Mouse (Mus musculus) MEL (cell line): ENCODE results near the gene Smyd5. TPM values are rescaled to one million over a fixed set of nuclear protein-coding genes. Genes with fewer than 3 reads are reported as not detected.
"Not testable (repeated sequence)": the region's sequence is repeated elsewhere in the genome, so short reads cannot be mapped to it uniquely, and the experiment has no call there.

Experiments
- DNase-seq: peaks from one replicate; pipeline ENCODE4 v3.0.0; 2011; ENCODE audit warnings: low read depth, low spot score
- H3K27ac ChIP-seq: 2 replicates; pipeline ENCODE4 v1.5.1; 2012; ENCODE audit warnings: low read depth, mild to moderate bottlenecking, control low read depth, low read length, moderate library complexity; ENCODE audit not compliant: control insufficient read depth
- H3K27me3 ChIP-seq, 2 experiments: fragments of 150-350 bp in 1 of 2; sonication (generic) in 1 of 2; 2 replicates each; pipeline ENCODE4 v1.6.1; 2012; ENCODE audit warnings: low read length in 2 of 2, mild to moderate bottlenecking in 2 of 2, improper control_type of control experiment in 1 of 2, moderate library complexity in 1 of 2; ENCODE audit not compliant: insufficient read depth in 2 of 2, control insufficient read depth in 1 of 2
- H3K36me3 ChIP-seq, 2 experiments: 2 replicates each; pipeline ENCODE4 v1.6.1; 2012 to 2014; ENCODE audit warnings: low read length in 2 of 2, improper control_type of control experiment in 1 of 2, inconsistent platforms in 1 of 2, mild to moderate bottlenecking in 1 of 2; ENCODE audit not compliant: insufficient read depth in 2 of 2, control insufficient read depth in 1 of 2
- H3K4me1 ChIP-seq, 2 experiments: fragments of 150-350 bp in 1 of 2; sonication (generic) in 1 of 2; 2 replicates each; pipeline ENCODE4 v1.6.1; 2012; ENCODE audit warnings: low read length in 2 of 2, improper control_type of control experiment in 1 of 2, mild to moderate bottlenecking in 1 of 2; ENCODE audit not compliant: insufficient read depth in 2 of 2, control insufficient read depth in 1 of 2
- H3K4me3 ChIP-seq, 2 experiments: fragments of 150-350 bp in 1 of 2; sonication (generic) in 1 of 2; 2 replicates each; pipeline ENCODE4 v1.5.1; 2012; ENCODE audit warnings: low read depth in 2 of 2, low read length in 2 of 2, mild to moderate bottlenecking in 2 of 2, moderate library complexity in 2 of 2, control low read depth in 1 of 2, improper control_type of control experiment in 1 of 2; ENCODE audit not compliant: control insufficient read depth in 1 of 2, insufficient read depth in 1 of 2
- H3K79me2 ChIP-seq: 2 replicates; pipeline ENCODE4 v1.6.1; 2012; ENCODE audit warnings: mild to moderate bottlenecking, low read length, moderate library complexity; ENCODE audit not compliant: control insufficient read depth, poor library complexity, insufficient read depth
- H3K9ac ChIP-seq: 2 replicates; pipeline ENCODE4 v1.6.1; 2012; ENCODE audit warnings: low read depth, mild to moderate bottlenecking, control low read depth, low read length, moderate library complexity; ENCODE audit not compliant: control insufficient read depth, poor library complexity, severe bottlenecking
- H3K9me3 ChIP-seq: fragments of 150-350 bp; sonication (generic); replicated peaks from 2 replicates; pipeline ENCODE4 v1.6.1; 2012; ENCODE audit warnings: mild to moderate bottlenecking, low read length, improper control_type of control experiment, moderate library complexity; ENCODE audit not compliant: insufficient read depth
- CHD1 ChIP-seq: IDR thresholded peaks from 2 replicates; pipeline ENCODE4 v1.6.1; 2012; ENCODE audit warnings: low read depth, mild to moderate bottlenecking, inconsistent platforms, low read length, improper control_type of control experiment
- CHD2 ChIP-seq: IDR thresholded peaks from 2 replicates; pipeline ENCODE4 v1.6.1; 2011; ENCODE audit warnings: low read length, improper control_type of control experiment
- CTCF ChIP-seq, 3 experiments: IDR thresholded peaks in 2 of 3; conservative IDR thresholded peaks in 1 of 3; 2 replicates each; pipeline ENCODE4 v1.5.1; 2011 to 2012; ENCODE audit warnings: low read length in 3 of 3, low read depth in 2 of 3, mild to moderate bottlenecking in 2 of 3, improper control_type of control experiment in 1 of 3, inconsistent platforms in 1 of 3, mixed read lengths in 1 of 3, moderate library complexity in 1 of 3; ENCODE audit not compliant: control insufficient read depth in 1 of 3, insufficient read depth in 1 of 3, poor library complexity in 1 of 3, severe bottlenecking in 1 of 3
- ELF1 ChIP-seq: IDR thresholded peaks from 2 replicates; pipeline ENCODE4 v1.6.1; 2014; ENCODE audit warnings: low read depth, mild to moderate bottlenecking, inconsistent platforms, low read length, improper control_type of control experiment, moderate library complexity
- GATA1 ChIP-seq: IDR thresholded peaks from 2 replicates; pipeline ENCODE4 v1.6.1; 2011; ENCODE audit warnings: low read depth, low read length, improper control_type of control experiment
- HCFC1 ChIP-seq: IDR thresholded peaks from 2 replicates; pipeline ENCODE4 v1.6.1; 2012; ENCODE audit warnings: low read depth, mild to moderate bottlenecking, inconsistent platforms, low read length, improper control_type of control experiment, moderate library complexity
- JUND ChIP-seq: IDR thresholded peaks from 2 replicates; pipeline ENCODE4 v1.6.1; 2011; ENCODE audit warnings: low read depth, mild to moderate bottlenecking, improper control_type of control experiment, low read length
- KAT2A ChIP-seq: conservative IDR thresholded peaks from 2 replicates; pipeline ENCODE4 v1.6.1; 2012; ENCODE audit warnings: low read depth, low read length, improper control_type of control experiment, inconsistent platforms
- MAX ChIP-seq: IDR thresholded peaks from 2 replicates; pipeline ENCODE4 v1.6.1; 2011; ENCODE audit warnings: low read length, improper control_type of control experiment
- MEF2A ChIP-seq: IDR thresholded peaks from 2 replicates; pipeline ENCODE4 v1.6.1; 2014; ENCODE audit warnings: low read depth, mild to moderate bottlenecking, inconsistent platforms, low read length, improper control_type of control experiment; ENCODE audit not compliant: poor library complexity, insufficient replicate concordance, severe bottlenecking; ENCODE audit errors: extremely low read depth
- MXI1 ChIP-seq: IDR thresholded peaks from 2 replicates; pipeline ENCODE4 v1.6.1; 2011; ENCODE audit warnings: mild to moderate bottlenecking, low read depth, low read length, improper control_type of control experiment
- MYB ChIP-seq: IDR thresholded peaks from 2 replicates; pipeline ENCODE4 v1.6.1; 2011; ENCODE audit warnings: mild to moderate bottlenecking, low read depth, low read length, improper control_type of control experiment
- NELFE ChIP-seq: IDR thresholded peaks from 2 replicates; pipeline ENCODE4 v1.6.1; 2011; ENCODE audit warnings: low read depth, low read length, improper control_type of control experiment
- NRF1 ChIP-seq: IDR thresholded peaks from 2 replicates; pipeline ENCODE4 v1.6.1; 2014; ENCODE audit warnings: low read depth, mild to moderate bottlenecking, inconsistent platforms, low read length, improper control_type of control experiment, moderate library complexity; ENCODE audit not compliant: poor library complexity, insufficient read depth, severe bottlenecking
- POLR2A ChIP-seq, 2 experiments: IDR thresholded peaks; 2 replicates each; pipeline ENCODE4 v1.6.1; 2011 to 2012; ENCODE audit warnings: low read length in 2 of 2, mild to moderate bottlenecking in 2 of 2, control low read depth in 1 of 2, improper control_type of control experiment in 1 of 2, low read depth in 1 of 2, moderate library complexity in 1 of 2; ENCODE audit not compliant: control insufficient read depth in 1 of 2, insufficient read depth in 1 of 2, poor library complexity in 1 of 2
- SIN3A ChIP-seq: IDR thresholded peaks from 2 replicates; pipeline ENCODE4 v1.6.1; 2012; ENCODE audit warnings: low read length, improper control_type of control experiment, inconsistent platforms
- TAL1 ChIP-seq: IDR thresholded peaks from 2 replicates; pipeline ENCODE4 v1.6.1; 2012; ENCODE audit warnings: mild to moderate bottlenecking, inconsistent platforms, low read length, moderate library complexity, mixed read lengths
- TBP ChIP-seq: IDR thresholded peaks from 2 replicates; pipeline ENCODE4 v1.8.0; 2011; ENCODE audit warnings: low read depth, low read length, improper control_type of control experiment
- UBTF ChIP-seq: IDR thresholded peaks from 2 replicates; pipeline ENCODE4 v1.6.1; 2012; ENCODE audit warnings: low read depth, mild to moderate bottlenecking, inconsistent platforms, low read length, improper control_type of control experiment, moderate library complexity, borderline replicate concordance; ENCODE audit not compliant: insufficient read depth
- polyA plus RNA-seq, 2 experiments: library from polyadenylated mRNA; stranded (reverse) in 1 of 2; unstranded in 1 of 2; fragments of >175 nt in 1 of 2; fragments of >200 nt in 1 of 2; gene quantifications; 2 replicates each; pipeline versions ENCODE4 v1.2.1 to v1.2.4; 2012; ENCODE audit warnings: low replicate concordance in 2 of 2, low read depth in 1 of 2; ENCODE audit not compliant: insufficient read length in 2 of 2, insufficient read depth in 1 of 2, missing spikeins in 1 of 2
- total RNA-seq: library from RNA; depleted of rRNA; stranded (reverse); fragments of 300-350 nt; gene quantifications from 2 replicates; pipeline ENCODE4 v1.2.3, GENCODE M21; 2012

Gene Smyd5
- total and polyA plus RNA-seq, 3 experiments: 102 to 113 TPM; not detected in 1

- Histone ChIP-seq H3K79me2 (peaks cover 11% of the 10 kb centered on the region), H3K27ac (no peak overlapping the region), H3K27me3 (no peaks in the 10 kb centered on the region), H3K4me3 (no peak overlapping the region), H3K9ac (no peak overlapping the region), H3K4me1 (peaks cover 0 to 6% of the 10 kb centered on the region in 2 experiments; a peak in 1 of 4 replicates), H3K36me3 (peaks cover 3 to 7% of the 10 kb centered on the region in 2 experiments; a peak in 3 of 4 replicates), H3K9me3 (no peaks in the 10 kb centered on the region)
- DNase-seq: no peak
- TF ChIP-seq SIN3A: no peak
- TF ChIP-seq JUND: no peak
- TF ChIP-seq POLR2A (IDR thresholded peaks at IDR 0.05; ENCODE audit: control insufficient read depth in 1 of 2, insufficient read depth in 1 of 2, low read depth in 1 of 2, low read length in 2 of 2, poor library complexity in 1 of 2): peak in 1 of 2 experiments; percentile 36; a peak in 2 of 4 replicates
Observed at GRCm38 (mm10) chr6:85447351-85447750, 15.6 kb downstream of the Smyd5 start.

GRCm38 (mm10) chr6:85450140-85450539, 18.4 kb downstream of the Smyd5 start:
- H3K4me3 ChIP-seq: peak overlapping the region; percentile 39 to 49; a peak in 3 of 4 replicates
- TF ChIP-seq TBP: peak; percentile 81
- not testable (repeated sequence) for H3K9me3 ChIP-seq, H3K27me3 ChIP-seq, H3K27ac ChIP-seq
- H3K79me2 ChIP-seq: peaks cover 39% of the 10 kb centered on the region
- H3K9ac ChIP-seq: peak overlapping the region; percentile 76
- peaks cover 6 to 14% of the 10 kb centered on the region in 2 experiments; a peak in 2 of 4 replicates for H3K4me1 ChIP-seq
- DNase-seq: peak; percentile 24
- peaks cover 4 to 24% of the 10 kb centered on the region in 2 experiments for H3K36me3 ChIP-seq

GRCm38 (mm10) chr6:85450697-85451663, 19.2 kb downstream of the Smyd5 start, which contains the start of gene Cct7:
Gene Cct7 (plus strand): TSS chr6:85451514.
- no peaks in the 10 kb centered on the region for H3K27me3 ChIP-seq
- TF ChIP-seq KAT2A: no peak; the same call in 1 of the 2 replicates
- no peak for TF ChIP-seq HCFC1
- no peak for TF ChIP-seq CHD1
- TF ChIP-seq TBP: peak; percentile 64
- no peak for TF ChIP-seq JUND
- no peak for TF ChIP-seq SIN3A
- TF ChIP-seq CHD2: peak; percentile 79
- no peak for TF ChIP-seq NELFE
- TF ChIP-seq ELF1: peak; percentile 74
- TF ChIP-seq UBTF: 0 out of 2 replicates have a peak, but pooled peaks have one; percentile 4
- peak; percentile 49; the same call in 1 of the 2 replicates for TF ChIP-seq NRF1
- TF ChIP-seq MYB: no peak
- peak; percentile 37; the same call in 1 of the 2 replicates for TF ChIP-seq MAX
- TF ChIP-seq CTCF (IDR thresholded peaks at IDR 0.05 in 2 of 3, conservative IDR thresholded peaks at IDR 0.05 in 1 of 3; ENCODE audit: control insufficient read depth in 1 of 3, insufficient read depth in 1 of 3, low read depth in 2 of 3, low read length in 3 of 3, poor library complexity in 1 of 3, severe bottlenecking in 1 of 3): peak; percentile 49 to 75 (median 63); a peak in 5 of 6 replicates
- 0 out of 2 replicates have a peak, but pooled peaks have one; percentile 50 for TF ChIP-seq MXI1
- TF ChIP-seq MEF2A: no peak
- no peak for TF ChIP-seq POLR2A (IDR thresholded peaks at IDR 0.05; ENCODE audit: control insufficient read depth in 1 of 2, insufficient read depth in 1 of 2, low read depth in 1 of 2, low read length in 2 of 2, poor library complexity in 1 of 2)
- no peak for TF ChIP-seq TAL1
- peak; percentile 16; the same call in 1 of the 2 replicates for TF ChIP-seq GATA1
- H3K4me3 ChIP-seq: peak within 1 kb of the TSS; percentile 74 to 92
- peaks cover 8 to 17% of the 10 kb centered on the region in 2 experiments; a peak in 2 of 4 replicates for H3K4me1 ChIP-seq
- peaks cover 46% of the 10 kb centered on the region for H3K79me2 ChIP-seq
- peaks cover 3 to 32% of the 10 kb centered on the region in 2 experiments for H3K36me3 ChIP-seq
- H3K9ac ChIP-seq: peak within 1 kb of the TSS; percentile 82
- peak within 1 kb of the TSS; percentile 88 for H3K27ac ChIP-seq
- peak; percentile 99 for DNase-seq
- no peaks in the 10 kb centered on the region for H3K9me3 ChIP-seq
